Mouse (Mus musculus): ENCODE measurements around the gene Slc7a11. TPM values are rescaled to one million over a fixed set of nuclear protein-coding genes. Genes with fewer than 3 reads are reported as not detected.

The Slc7a11 gene
- total and polyA plus RNA-seq, 2 experiments from 2014 or later: 3.9 to 21.7 TPM

DNA sequence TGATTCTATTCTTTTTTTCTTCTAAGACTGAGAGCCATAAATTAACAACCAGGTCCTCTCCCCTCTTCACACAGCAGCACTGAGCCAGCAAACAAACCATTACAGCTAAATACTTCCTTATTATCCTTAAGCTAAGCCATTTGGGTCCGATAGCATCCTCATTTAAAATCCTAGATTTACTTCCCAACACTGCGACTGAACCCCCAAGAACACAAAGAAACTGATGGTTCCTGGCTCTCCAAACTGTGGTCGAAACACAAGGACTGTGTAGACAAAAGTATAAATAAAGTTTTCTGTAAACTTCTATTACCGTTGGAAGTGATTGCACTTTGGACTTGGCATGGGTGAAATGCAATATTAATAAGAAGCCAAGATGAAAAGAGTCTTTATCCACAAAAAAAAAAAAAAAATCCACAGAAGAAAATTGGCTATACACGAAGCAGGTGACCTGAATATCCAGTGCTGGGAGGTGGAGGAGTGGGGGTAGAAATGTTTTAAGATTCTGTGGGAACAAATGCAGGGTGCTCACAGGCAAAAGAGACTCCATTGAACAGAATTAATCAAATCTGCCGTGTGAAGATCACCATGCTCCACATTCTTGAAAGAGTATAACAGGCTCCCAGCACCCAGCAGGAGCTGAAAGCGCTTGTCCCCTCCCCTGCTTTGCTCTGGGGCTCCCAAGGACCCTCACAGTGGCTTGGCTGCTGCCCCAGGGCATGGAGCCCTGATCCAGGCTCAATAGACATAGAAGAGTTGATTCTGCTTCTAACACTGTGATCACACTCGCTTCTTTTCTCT, 21.7 kb downstream of the Slc7a11 start:
- DNase-seq (ENCODE audit: low spot score) (peak; percentile 83), ATAC-seq (ENCODE audit: low FRiP score) (peak; percentile 93)
- no peak overlapping the region for H3K9ac ChIP-seq (replicated peaks; ENCODE audit: low read length, poor library complexity, severe bottlenecking)
- no peaks in the 10 kb centered on the region for H3K9me3 ChIP-seq (ENCODE audit: low read length)
- no peaks in the 10 kb centered on the region for H3K27me3 ChIP-seq (ENCODE audit: insufficient read depth, low read length)
- H3K27ac ChIP-seq (ENCODE audit: low read depth, low read length): peak overlapping the region; percentile 64; the same call in 1 of the 2 replicates
- H3K36me3 ChIP-seq (ENCODE audit: insufficient read depth, low read length): no peaks in the 10 kb centered on the region
- no peak overlapping the region for H3K4me2 ChIP-seq (ENCODE audit: low read depth, low read length, poor library complexity, severe bottlenecking)
- 19% methylated on average over 8 of the region's 8 CpGs for WGBS
- no peak overlapping the region for H3K4me3 ChIP-seq (ENCODE audit: low read depth, low read length)
- H3K4me1 ChIP-seq (ENCODE audit: insufficient read depth, low read length): peaks cover 3% of the 10 kb centered on the region; the same call in 1 of the 2 replicates
- TF ChIP-seq CTCF (IDR thresholded peaks at IDR 0.05): no peak

DNA sequence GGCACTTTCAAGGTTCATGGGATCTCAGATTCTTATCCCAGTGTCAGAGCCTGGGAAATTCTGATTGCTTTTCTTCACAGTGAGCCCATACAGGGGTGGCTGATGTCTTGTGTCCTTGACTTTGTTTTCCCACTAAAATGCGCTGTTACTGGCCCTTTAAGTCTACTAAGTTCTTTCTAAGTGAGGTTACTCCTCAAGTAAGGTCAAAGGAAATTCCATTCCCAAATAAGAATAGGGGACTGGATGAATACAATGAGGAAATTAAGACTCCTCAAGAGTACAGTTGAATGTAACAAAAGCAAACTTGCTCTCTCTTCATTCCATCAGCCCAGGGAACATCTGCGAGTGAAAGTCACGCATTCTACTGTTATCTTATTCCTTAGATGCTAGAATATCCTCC, 24.3 kb downstream of the Slc7a11 start:
- 92% methylated on average over 3 of the region's 3 CpGs for WGBS
- Histone ChIP-seq H3K9me3 (ENCODE audit: low read length) (no peaks in the 10 kb centered on the region), H3K4me1 (ENCODE audit: insufficient read depth, low read length) (peaks cover 3% of the 10 kb centered on the region; the same call in 1 of the 2 replicates), H3K9ac (replicated peaks; ENCODE audit: low read length, poor library complexity, severe bottlenecking) (no peak overlapping the region), H3K4me3 (ENCODE audit: low read depth, low read length) (no peak overlapping the region), H3K4me2 (ENCODE audit: low read depth, low read length, poor library complexity, severe bottlenecking) (no peak overlapping the region), H3K27me3 (ENCODE audit: insufficient read depth, low read length) (no peaks in the 10 kb centered on the region), H3K36me3 (ENCODE audit: insufficient read depth, low read length) (no peaks in the 10 kb centered on the region), H3K27ac (ENCODE audit: low read depth, low read length) (no peak overlapping the region)
- no peak for DNase-seq (ENCODE audit: low spot score)
- no peak for TF ChIP-seq CTCF (IDR thresholded peaks at IDR 0.05)
- no peak for ATAC-seq (ENCODE audit: low FRiP score)

DNA sequence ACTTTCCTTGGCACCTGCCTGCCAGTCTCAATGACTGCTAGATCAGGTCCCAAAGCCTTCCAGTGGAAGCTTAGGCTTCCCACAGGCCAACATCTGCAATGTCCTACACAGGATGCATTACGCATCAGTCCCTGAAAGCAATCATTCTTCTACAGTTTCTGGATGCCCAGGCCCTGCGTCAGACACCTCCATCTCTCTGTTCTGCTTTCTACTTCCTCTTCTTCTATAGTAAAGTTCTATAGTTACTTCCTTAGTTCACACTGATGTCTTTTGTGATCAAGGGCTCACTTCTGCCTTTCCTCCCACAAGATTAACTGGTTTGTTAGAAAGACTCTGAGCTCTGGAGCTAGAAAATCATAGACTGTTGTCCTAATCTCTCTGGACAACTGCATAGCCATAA, 36.6 kb downstream of the Slc7a11 start:
- H3K27ac ChIP-seq (ENCODE audit: low read depth, low read length): no peak overlapping the region
- DNase-seq (ENCODE audit: low spot score) (no peak), ATAC-seq (ENCODE audit: low FRiP score) (no peak)
- H3K9ac ChIP-seq (replicated peaks; ENCODE audit: low read length, poor library complexity, severe bottlenecking): no peak overlapping the region
- no peaks in the 10 kb centered on the region for H3K36me3 ChIP-seq (ENCODE audit: insufficient read depth, low read length)
- H3K9me3 ChIP-seq (ENCODE audit: low read length): no peaks in the 10 kb centered on the region
- H3K27me3 ChIP-seq (ENCODE audit: insufficient read depth, low read length): no peaks in the 10 kb centered on the region
- no peak overlapping the region for H3K4me2 ChIP-seq (ENCODE audit: low read depth, low read length, poor library complexity, severe bottlenecking)
- H3K4me1 ChIP-seq (ENCODE audit: insufficient read depth, low read length): no peaks in the 10 kb centered on the region
- WGBS: 95% methylated on average over 2 of the region's 2 CpGs
- no peak for TF ChIP-seq CTCF (IDR thresholded peaks at IDR 0.05)
- no peak overlapping the region for H3K4me3 ChIP-seq (ENCODE audit: low read depth, low read length)

DNA sequence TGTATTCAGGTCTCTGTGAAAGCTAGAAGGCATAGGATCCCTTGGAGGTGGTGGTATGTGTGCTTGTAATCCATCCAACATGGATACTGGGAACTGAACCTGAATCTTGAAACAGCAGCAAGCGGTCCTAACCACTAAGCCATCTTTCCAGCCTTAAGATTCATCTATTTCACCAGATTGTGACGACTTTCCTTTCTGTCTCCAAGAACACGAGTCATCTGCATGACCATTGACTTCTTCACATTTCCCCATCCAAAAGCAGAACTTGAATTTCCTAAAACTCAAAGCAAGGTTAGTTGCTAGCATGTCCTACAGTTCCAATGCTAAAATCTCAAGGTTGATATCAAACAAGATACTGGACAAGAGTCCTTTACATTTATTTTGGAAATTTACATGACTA, 37.5 kb downstream of the Slc7a11 start:
- 85% methylated on average over 3 of the region's 3 CpGs for WGBS

DNA sequence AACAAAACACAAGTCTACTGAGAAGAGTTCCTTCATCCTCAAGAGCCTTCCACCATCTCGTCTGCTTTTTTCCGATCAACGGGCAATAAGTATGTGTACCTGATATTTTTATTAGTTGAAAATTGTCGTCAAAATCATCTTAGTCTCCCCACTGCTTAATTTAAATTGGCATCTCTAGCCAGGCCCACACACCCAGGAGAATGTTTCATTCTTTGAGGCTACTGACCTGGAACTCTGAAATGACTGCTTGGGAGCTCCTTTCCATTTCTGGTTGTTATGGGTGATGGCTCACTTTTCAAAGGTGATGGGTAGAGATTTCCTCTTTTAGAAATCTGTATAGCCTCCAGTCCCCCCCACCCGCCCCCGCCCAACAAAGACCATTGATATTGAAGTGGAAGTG, 54.6 kb downstream of the Slc7a11 start:
- 69% methylated on average over 6 of the region's 6 CpGs for WGBS
- TF ChIP-seq CTCF (IDR thresholded peaks at IDR 0.05): no peak

More for the DNA sequence above, 37.5 kb downstream of the Slc7a11 start:
- no peak overlapping the region for H3K4me3 ChIP-seq (ENCODE audit: low read depth, low read length)
- DNase-seq (ENCODE audit: low spot score) (no peak), ATAC-seq (ENCODE audit: low FRiP score) (no peak)
- no peaks in the 10 kb centered on the region for H3K9me3 ChIP-seq (ENCODE audit: low read length)
- no peaks in the 10 kb centered on the region for H3K4me1 ChIP-seq (ENCODE audit: insufficient read depth, low read length)
- H3K4me2 ChIP-seq (ENCODE audit: low read depth, low read length, poor library complexity, severe bottlenecking): no peak overlapping the region
- no peak overlapping the region for H3K9ac ChIP-seq (replicated peaks; ENCODE audit: low read length, poor library complexity, severe bottlenecking)
- no peak overlapping the region for H3K27ac ChIP-seq (ENCODE audit: low read depth, low read length)
- TF ChIP-seq CTCF (IDR thresholded peaks at IDR 0.05): no peak
- H3K27me3 ChIP-seq (ENCODE audit: insufficient read depth, low read length): no peaks in the 10 kb centered on the region
- no peaks in the 10 kb centered on the region for H3K36me3 ChIP-seq (ENCODE audit: insufficient read depth, low read length)

DNA sequence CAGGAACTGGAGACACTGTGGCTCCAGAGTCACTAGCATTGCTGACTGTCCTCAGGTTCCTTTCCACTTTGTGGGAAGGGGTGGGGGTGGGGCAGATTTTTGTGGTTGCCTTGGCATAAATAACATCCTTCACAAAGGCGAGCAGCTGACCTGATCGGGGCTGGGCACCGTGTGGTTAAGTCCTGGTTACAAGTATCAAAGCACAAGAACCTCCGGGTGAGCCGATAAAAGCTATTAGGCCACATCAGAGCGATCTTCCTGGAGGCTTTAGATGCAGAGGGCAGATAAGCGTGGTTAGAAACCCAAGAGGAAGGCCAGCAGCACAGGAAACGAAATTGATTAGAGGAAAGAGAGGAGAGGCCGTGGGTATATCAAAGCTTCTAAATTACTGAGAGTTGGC, 55.1 kb downstream of the Slc7a11 start:
- Histone ChIP-seq H3K9ac (replicated peaks; ENCODE audit: low read length, poor library complexity, severe bottlenecking) (no peak overlapping the region), H3K36me3 (ENCODE audit: insufficient read depth, low read length) (no peaks in the 10 kb centered on the region), H3K4me1 (ENCODE audit: insufficient read depth, low read length) (no peaks in the 10 kb centered on the region), H3K27ac (ENCODE audit: low read depth, low read length) (no peak overlapping the region), H3K27me3 (ENCODE audit: insufficient read depth, low read length) (no peaks in the 10 kb centered on the region), H3K4me3 (ENCODE audit: low read depth, low read length) (no peak overlapping the region), H3K4me2 (ENCODE audit: low read depth, low read length, poor library complexity, severe bottlenecking) (no peak overlapping the region), H3K9me3 (ENCODE audit: low read length) (no peaks in the 10 kb centered on the region)
- WGBS: 31% methylated on average over 9 of the region's 9 CpGs
- no peak for TF ChIP-seq CTCF (IDR thresholded peaks at IDR 0.05)
- no peak for DNase-seq (ENCODE audit: low spot score)
- no peak for ATAC-seq (ENCODE audit: low FRiP score)

More for the DNA sequence above, 54.6 kb downstream of the Slc7a11 start:
- no peak overlapping the region for H3K9ac ChIP-seq (replicated peaks; ENCODE audit: low read length, poor library complexity, severe bottlenecking)
- H3K9me3 ChIP-seq (ENCODE audit: low read length): no peaks in the 10 kb centered on the region
- DNase-seq (ENCODE audit: low spot score): no peak
- H3K4me1 ChIP-seq (ENCODE audit: insufficient read depth, low read length): no peaks in the 10 kb centered on the region
- H3K36me3 ChIP-seq (ENCODE audit: insufficient read depth, low read length): no peaks in the 10 kb centered on the region
- H3K27ac ChIP-seq (ENCODE audit: low read depth, low read length): no peak overlapping the region
- H3K4me2 ChIP-seq (ENCODE audit: low read depth, low read length, poor library complexity, severe bottlenecking): no peak overlapping the region
- H3K27me3 ChIP-seq (ENCODE audit: insufficient read depth, low read length): no peaks in the 10 kb centered on the region
- no peak overlapping the region for H3K4me3 ChIP-seq (ENCODE audit: low read depth, low read length)
- no peak for ATAC-seq (ENCODE audit: low FRiP score)

All from midbrain, postnatal 0 days (tissue).